Mouse (Mus musculus): ENCODE measurements around the gene Ppm1b. TPM values are rescaled to one million over a fixed set of nuclear protein-coding genes. Genes with fewer than 3 reads are reported as not detected.

The Ppm1b gene
- total and polyA plus RNA-seq, 2 experiments = 32.6 to 83.6 TPM

- peak; percentile 68 for DNase-seq (ENCODE audit: extremely low read depth, low read depth, low spot score)
- TF ChIP-seq CTCF (IDR thresholded peaks at IDR 0.05; ENCODE audit: low read depth, low read length) = no peak
- TF ChIP-seq POLR2A (IDR thresholded peaks at IDR 0.05; ENCODE audit: extremely low read depth, insufficient read depth, low read length) = no peak
- 32% methylated on average over 1 of the region's 1 CpGs for WGBS
- Histone ChIP-seq H3K4me1 (ENCODE audit: control insufficient read depth, insufficient read depth, low read length) (peaks cover 27% of the 10 kb centered on the region), H3K9ac (ENCODE audit: low read depth, low read length) (no peak overlapping the region), H3K27ac (replicated peaks; ENCODE audit: insufficient read depth, low read depth, low read length) (no peak overlapping the region; the same call in 1 of the 2 replicates), H3K4me3 (ENCODE audit: insufficient read depth, low read depth, low read length) (no peak overlapping the region), H3K79me2 (ENCODE audit: control insufficient read depth, insufficient read depth, low read length) (peaks cover 47% of the 10 kb centered on the region), H3K36me3 (ENCODE audit: control insufficient read depth, insufficient read depth, low read length) (0 out of 2 replicates have a peak, but pooled peaks cover 2% of the 10 kb centered on the region), H3K27me3 (ENCODE audit: control insufficient read depth, insufficient read depth, low read length) (no peaks in the 10 kb centered on the region)
Measured at GRCm38 (mm10) chr17:84966231-84966630, 9.7 kb downstream of the Ppm1b start.

GRCm38 (mm10) chr17:84967045-84967444 lies 10.5 kb downstream of the Ppm1b start:
- H3K9ac ChIP-seq (ENCODE audit: low read depth, low read length) = no peak overlapping the region; the same call in 1 of the 2 replicates
- no peak overlapping the region for H3K4me3 ChIP-seq (ENCODE audit: insufficient read depth, low read depth, low read length)
- H3K79me2 ChIP-seq (ENCODE audit: control insufficient read depth, insufficient read depth, low read length) = peaks cover 46% of the 10 kb centered on the region
- DNase-seq (ENCODE audit: extremely low read depth, low read depth, low spot score) = no peak
- no peak overlapping the region; the same call in 1 of the 2 replicates for H3K27ac ChIP-seq (replicated peaks; ENCODE audit: insufficient read depth, low read depth, low read length)
- peaks cover 22% of the 10 kb centered on the region for H3K4me1 ChIP-seq (ENCODE audit: control insufficient read depth, insufficient read depth, low read length)
- 88% methylated on average over 1 of the region's 1 CpGs for WGBS
- no peaks in the 10 kb centered on the region for H3K27me3 ChIP-seq (ENCODE audit: control insufficient read depth, insufficient read depth, low read length)
- H3K36me3 ChIP-seq (ENCODE audit: control insufficient read depth, insufficient read depth, low read length) = 0 out of 2 replicates have a peak, but pooled peaks cover 2% of the 10 kb centered on the region
- TF ChIP-seq CTCF (IDR thresholded peaks at IDR 0.05; ENCODE audit: low read depth, low read length) (peak; percentile 20; the same call in 1 of the 2 replicates), POLR2A (IDR thresholded peaks at IDR 0.05; ENCODE audit: extremely low read depth, insufficient read depth, low read length) (no peak)

GRCm38 (mm10) chr17:84969916-84970315 lies 13.4 kb downstream of the Ppm1b start:
- H3K4me1 ChIP-seq (ENCODE audit: control insufficient read depth, insufficient read depth, low read length) = peaks cover 22% of the 10 kb centered on the region
- H3K79me2 ChIP-seq (ENCODE audit: control insufficient read depth, insufficient read depth, low read length) = peaks cover 50% of the 10 kb centered on the region
- no peaks in the 10 kb centered on the region for H3K27me3 ChIP-seq (ENCODE audit: control insufficient read depth, insufficient read depth, low read length)
- 76% methylated on average over 8 of the region's 8 CpGs for WGBS
- H3K9ac ChIP-seq (ENCODE audit: low read depth, low read length) = no peak overlapping the region
- H3K27ac ChIP-seq (replicated peaks; ENCODE audit: insufficient read depth, low read depth, low read length) = no peak overlapping the region
- peak; percentile 41 for DNase-seq (ENCODE audit: extremely low read depth, low read depth, low spot score)
- 0 out of 2 replicates have a peak, but pooled peaks cover 2% of the 10 kb centered on the region for H3K36me3 ChIP-seq (ENCODE audit: control insufficient read depth, insufficient read depth, low read length)
- no peak for TF ChIP-seq POLR2A (IDR thresholded peaks at IDR 0.05; ENCODE audit: extremely low read depth, insufficient read depth, low read length)
- no peak for TF ChIP-seq CTCF (IDR thresholded peaks at IDR 0.05; ENCODE audit: low read depth, low read length)
- no peak overlapping the region for H3K4me3 ChIP-seq (ENCODE audit: insufficient read depth, low read depth, low read length)

- DNase-seq (ENCODE audit: extremely low read depth, low read depth, low spot score) = no peak
Measured at GRCm38 (mm10) chr17:84981721-84982120, 25.2 kb downstream of the Ppm1b start.

GRCm38 (mm10) chr17:84982735-84983134 lies 26.2 kb downstream of the Ppm1b start:
- Histone ChIP-seq H3K4me3 (ENCODE audit: insufficient read depth, low read depth, low read length) (no peak overlapping the region), H3K4me1 (ENCODE audit: control insufficient read depth, insufficient read depth, low read length) (peaks cover 22% of the 10 kb centered on the region), H3K9ac (ENCODE audit: low read depth, low read length) (no peak overlapping the region), H3K27me3 (ENCODE audit: control insufficient read depth, insufficient read depth, low read length) (no peaks in the 10 kb centered on the region), H3K79me2 (ENCODE audit: control insufficient read depth, insufficient read depth, low read length) (peaks cover 41% of the 10 kb centered on the region), H3K27ac (replicated peaks; ENCODE audit: insufficient read depth, low read depth, low read length) (no peak overlapping the region), H3K36me3 (ENCODE audit: control insufficient read depth, insufficient read depth, low read length) (no peaks in the 10 kb centered on the region)
- no peak for TF ChIP-seq POLR2A (IDR thresholded peaks at IDR 0.05; ENCODE audit: extremely low read depth, insufficient read depth, low read length)
- TF ChIP-seq CTCF (IDR thresholded peaks at IDR 0.05; ENCODE audit: low read depth, low read length) = no peak
- DNase-seq (ENCODE audit: extremely low read depth, low read depth, low spot score) = no peak
- 76% methylated on average over 2 of the region's 2 CpGs for WGBS

More at GRCm38 (mm10) chr17:84981721-84982120, 25.2 kb downstream of the Ppm1b start:
- Histone ChIP-seq H3K79me2 (ENCODE audit: control insufficient read depth, insufficient read depth, low read length) (peaks cover 45% of the 10 kb centered on the region), H3K4me1 (ENCODE audit: control insufficient read depth, insufficient read depth, low read length) (peaks cover 22% of the 10 kb centered on the region), H3K36me3 (ENCODE audit: control insufficient read depth, insufficient read depth, low read length) (no peaks in the 10 kb centered on the region), H3K9ac (ENCODE audit: low read depth, low read length) (no peak overlapping the region), H3K27ac (replicated peaks; ENCODE audit: insufficient read depth, low read depth, low read length) (no peak overlapping the region), H3K27me3 (ENCODE audit: control insufficient read depth, insufficient read depth, low read length) (no peaks in the 10 kb centered on the region), H3K4me3 (ENCODE audit: insufficient read depth, low read depth, low read length) (no peak overlapping the region)
- WGBS = 79% methylated on average over 1 of the region's 1 CpGs
- no peak for TF ChIP-seq CTCF (IDR thresholded peaks at IDR 0.05; ENCODE audit: low read depth, low read length)
- no peak for TF ChIP-seq POLR2A (IDR thresholded peaks at IDR 0.05; ENCODE audit: extremely low read depth, insufficient read depth, low read length)

GRCm38 (mm10) chr17:84986368-84986767 lies 29.8 kb downstream of the Ppm1b start:
- TF ChIP-seq POLR2A (IDR thresholded peaks at IDR 0.05; ENCODE audit: extremely low read depth, insufficient read depth, low read length) (no peak), CTCF (IDR thresholded peaks at IDR 0.05; ENCODE audit: low read depth, low read length) (no peak)
- Histone ChIP-seq H3K27ac (replicated peaks; ENCODE audit: insufficient read depth, low read depth, low read length) (no peak overlapping the region), H3K9ac (ENCODE audit: low read depth, low read length) (no peak overlapping the region), H3K4me3 (ENCODE audit: insufficient read depth, low read depth, low read length) (no peak overlapping the region), H3K79me2 (ENCODE audit: control insufficient read depth, insufficient read depth, low read length) (peaks cover 55% of the 10 kb centered on the region), H3K4me1 (ENCODE audit: control insufficient read depth, insufficient read depth, low read length) (peaks cover 31% of the 10 kb centered on the region), H3K36me3 (ENCODE audit: control insufficient read depth, insufficient read depth, low read length) (no peaks in the 10 kb centered on the region), H3K27me3 (ENCODE audit: control insufficient read depth, insufficient read depth, low read length) (no peaks in the 10 kb centered on the region)
- 77% methylated on average over 5 of the region's 5 CpGs for WGBS
- no peak for DNase-seq (ENCODE audit: extremely low read depth, low read depth, low spot score)

Measured in liver, adult 2 months (tissue).